Mouse (Mus musculus) stomach, embryonic 14.5 days (tissue): Measurements from ENCODE around the gene Mef2a. TPM values are rescaled to one million over a fixed set of nuclear protein-coding genes. Genes with fewer than 3 reads are reported as not detected.

Experiments used
- ATAC-seq: fragments of 200-750 bp; cut with Nextera tagmentation; 2 replicates; pipeline ENCODE4 v1.8.0; 2017; ENCODE audit warnings: low read depth, moderate TSS enrichment; ENCODE audit not compliant: insufficient number of reproducible peaks, insufficient read depth, low FRiP score
- H3K27ac ChIP-seq: fragments of 300-500 bp; sonication (generic); 2 replicates; pipeline ENCODE4 v1.5.1; 2014; ENCODE audit warnings: mild to moderate bottlenecking, low read length, moderate library complexity, mixed read lengths
- H3K27me3 ChIP-seq: fragments of 300-500 bp; sonication (generic); 2 replicates; pipeline ENCODE4 v1.6.1; 2014; ENCODE audit warnings: low read length, control low read depth, mixed read lengths; ENCODE audit not compliant: control insufficient read depth, insufficient read depth
- H3K36me3 ChIP-seq: fragments of 300-500 bp; sonication (generic); 2 replicates; pipeline ENCODE4 v1.6.1; 2014; ENCODE audit warnings: mild to moderate bottlenecking, control low read depth, low read length, moderate library complexity, mixed read lengths; ENCODE audit not compliant: control insufficient read depth, insufficient read depth
- H3K4me1 ChIP-seq: fragments of 300-500 bp; sonication (generic); 2 replicates; pipeline ENCODE4 v1.6.1; 2014; ENCODE audit warnings: low read length, control low read depth, mixed read lengths; ENCODE audit not compliant: control insufficient read depth, insufficient read depth
- H3K4me2 ChIP-seq: fragments of 300-500 bp; sonication (generic); replicated peaks from 2 replicates; pipeline ENCODE4 v1.6.1; 2014; ENCODE audit warnings: low read depth, low read length, control low read depth
- H3K4me3 ChIP-seq: fragments of 300-500 bp; sonication (generic); 2 replicates; pipeline ENCODE4 v1.5.1; 2014; ENCODE audit warnings: low read depth, low read length, control low read depth
- H3K9ac ChIP-seq: fragments of 300-500 bp; sonication (generic); replicated peaks from 2 replicates; pipeline ENCODE4 v1.6.1; 2014; ENCODE audit warnings: low read depth, mild to moderate bottlenecking, control low read depth, low read length, moderate library complexity, mixed read lengths
- H3K9me3 ChIP-seq: fragments of 300-500 bp; sonication (generic); 2 replicates; pipeline ENCODE4 v1.6.1; 2016; ENCODE audit warnings: low read depth, low read length, control low read depth; ENCODE audit not compliant: control insufficient read depth
- WGBS: fragments of 180-500 bp; shearing (Covaris S2); extraction: QIAGEN DNeasy Blood & Tissue Kit; methylation state at CpG from one replicate; pipeline ENCODE4 v1.1.7; 2014; 5-methylcytosine and 5-hydroxymethylcytosine counted together
- polyA plus RNA-seq: library from polyadenylated mRNA; unstranded; fragments of >200 nt; fragmentation: Nextera tagmentation; extraction: Ambion mirVana; gene quantifications from 2 replicates; pipeline ENCODE4 v1.2.1, GENCODE M21; 2014

Mef2a gene
- polyA plus RNA-seq, 1 experiment from 2014 or later = 48.0 TPM

- H3K4me3 ChIP-seq = peak within 1 kb of the TSS; percentile 69
- WGBS = 2% methylated on average over 31 of the region's 31 CpGs
- peak; percentile 96 for ATAC-seq
- no peaks in the 10 kb centered on the region for H3K9me3 ChIP-seq
- H3K4me2 ChIP-seq = peak within 1 kb of the TSS; percentile 75
- H3K9ac ChIP-seq = peak within 1 kb of the TSS; percentile 45
- 0 out of 2 replicates have a peak, but pooled peaks cover 11% of the 10 kb centered on the region for H3K4me1 ChIP-seq
- no peak within 1 kb of the TSS for H3K27ac ChIP-seq
- no peaks in the 10 kb centered on the region for H3K27me3 ChIP-seq
- H3K36me3 ChIP-seq = peaks cover 8% of the 10 kb centered on the region; the same call in 1 of the 2 replicates
Measured at GRCm38 (mm10) chr7:67222220-67222862, 150.3 kb downstream of the Mef2a start, which contains the start of gene Lysmd4. TSS of gene Lysmd4 (plus strand) at chr7:67222544.

- H3K4me1 ChIP-seq = no peaks in the 10 kb centered on the region
- ATAC-seq = no peak
- no peaks in the 10 kb centered on the region for H3K27me3 ChIP-seq
- H3K4me2 ChIP-seq = no peak overlapping the region
- no peaks in the 10 kb centered on the region for H3K9me3 ChIP-seq
- no peaks in the 10 kb centered on the region for H3K36me3 ChIP-seq
- H3K4me3 ChIP-seq = no peak overlapping the region
- H3K27ac ChIP-seq = no peak overlapping the region
- 72% methylated on average over 3 of the region's 3 CpGs for WGBS
- H3K9ac ChIP-seq = no peak overlapping the region
Measured at GRCm38 (mm10) chr7:67217025-67217424, 155.6 kb downstream of the Mef2a start.

- H3K27ac ChIP-seq = no peak overlapping the region
- no peaks in the 10 kb centered on the region for H3K36me3 ChIP-seq
- 85% methylated on average over 6 of the region's 6 CpGs for WGBS
- no peaks in the 10 kb centered on the region for H3K4me1 ChIP-seq
- no peaks in the 10 kb centered on the region for H3K9me3 ChIP-seq
- H3K27me3 ChIP-seq = no peaks in the 10 kb centered on the region
- no peak overlapping the region for H3K4me3 ChIP-seq
- H3K9ac ChIP-seq = no peak overlapping the region
- no peak overlapping the region for H3K4me2 ChIP-seq
- no peak for ATAC-seq
Measured at GRCm38 (mm10) chr7:67216351-67216750, 156.3 kb downstream of the Mef2a start.

GRCm38 (mm10) chr7:67213589-67213988 is 159.1 kb downstream of the Mef2a start:
- Histone ChIP-seq H3K27ac (no peak overlapping the region), H3K36me3 (no peaks in the 10 kb centered on the region), H3K27me3 (no peaks in the 10 kb centered on the region), H3K4me3 (no peak overlapping the region), H3K9me3 (no peaks in the 10 kb centered on the region), H3K4me2 (no peak overlapping the region), H3K9ac (no peak overlapping the region), H3K4me1 (no peaks in the 10 kb centered on the region)
- ATAC-seq = no peak
- WGBS = 76% methylated on average over 1 of the region's 1 CpGs

GRCm38 (mm10) chr7:67211971-67212370 is 160.7 kb downstream of the Mef2a start:
- Histone ChIP-seq H3K27ac (no peak overlapping the region), H3K4me2 (no peak overlapping the region), H3K27me3 (no peaks in the 10 kb centered on the region), H3K4me3 (no peak overlapping the region), H3K9me3 (no peaks in the 10 kb centered on the region), H3K9ac (no peak overlapping the region), H3K4me1 (no peaks in the 10 kb centered on the region), H3K36me3 (no peaks in the 10 kb centered on the region)
- no peak for ATAC-seq
- WGBS = 55% methylated on average over 4 of the region's 4 CpGs

- 40% methylated on average over 6 of the region's 6 CpGs for WGBS
- ATAC-seq = no peak
- no peaks in the 10 kb centered on the region for H3K9me3 ChIP-seq
Measured at GRCm38 (mm10) chr7:67211341-67211740, 161.3 kb downstream of the Mef2a start.

GRCm38 (mm10) chr7:67210004-67210833 is 162.4 kb downstream of the Mef2a start:
- H3K27ac ChIP-seq = no peak overlapping the region
- H3K4me3 ChIP-seq = no peak overlapping the region
- 70% methylated on average over 6 of the region's 6 CpGs for whole genome bisulfite sequencing
- H3K4me1 ChIP-seq = no peaks in the 10 kb centered on the region
- H3K9me3 ChIP-seq = no peaks in the 10 kb centered on the region
- no peak overlapping the region for H3K9ac ChIP-seq
- no peak for ATAC-seq
- H3K4me2 ChIP-seq = no peak overlapping the region
- no peaks in the 10 kb centered on the region for H3K36me3 ChIP-seq
- H3K27me3 ChIP-seq = no peaks in the 10 kb centered on the region

More at GRCm38 (mm10) chr7:67211341-67211740, 161.3 kb downstream of the Mef2a start:
- H3K27me3 ChIP-seq = no peaks in the 10 kb centered on the region
- no peaks in the 10 kb centered on the region for H3K4me1 ChIP-seq
- H3K4me3 ChIP-seq = no peak overlapping the region
- no peaks in the 10 kb centered on the region for H3K36me3 ChIP-seq
- no peak overlapping the region for H3K4me2 ChIP-seq
- no peak overlapping the region for H3K27ac ChIP-seq
- H3K9ac ChIP-seq = no peak overlapping the region

GRCm38 (mm10) chr7:67208317-67208716 is 164.3 kb downstream of the Mef2a start:
- 86% methylated on average over 1 of the region's 1 CpGs for WGBS
- Histone ChIP-seq H3K4me2 (no peak overlapping the region), H3K27ac (no peak overlapping the region), H3K9me3 (no peaks in the 10 kb centered on the region), H3K9ac (no peak overlapping the region), H3K4me3 (no peak overlapping the region), H3K4me1 (no peaks in the 10 kb centered on the region), H3K36me3 (no peaks in the 10 kb centered on the region), H3K27me3 (no peaks in the 10 kb centered on the region)
- ATAC-seq = no peak
